Mouse (Mus musculus) neural tube, embryonic 14.5 days (tissue): ENCODE measurements at regions not wholly inside any gene's neighbourhood (a gene's known extent, or its start where the extent isn't known, plus 50 kb on each side); places are given as distances from the start of the nearest gene placed in this dataset.

ENCODE experiments used
- ATAC-seq: fragments of 200-750 bp; cut with Nextera tagmentation; 2 replicates; pipeline ENCODE4 v1.8.0; 2017; ENCODE audit warnings: low read depth, mild to moderate bottlenecking, moderate TSS enrichment, moderate library complexity
- H3K27ac ChIP-seq: fragments of 300-500 bp; sonication (generic); 2 replicates; pipeline ENCODE4 v1.5.1; 2014; ENCODE audit warnings: low read depth, mild to moderate bottlenecking, control low read depth, low read length, moderate library complexity, mixed read lengths
- H3K27me3 ChIP-seq: fragments of 300-500 bp; sonication (generic); 2 replicates; pipeline ENCODE4 v1.6.1; 2014; ENCODE audit warnings: low read length; ENCODE audit not compliant: control insufficient read depth, insufficient read depth
- H3K36me3 ChIP-seq: fragments of 300-500 bp; sonication (generic); 2 replicates; pipeline ENCODE4 v1.6.1; 2014; ENCODE audit warnings: low read length, mixed read lengths; ENCODE audit not compliant: control insufficient read depth, insufficient read depth
- H3K4me1 ChIP-seq: fragments of 300-500 bp; sonication (generic); 2 replicates; pipeline ENCODE4 v1.6.1; 2014; ENCODE audit warnings: low read length; ENCODE audit not compliant: control insufficient read depth, insufficient read depth
- H3K4me2 ChIP-seq: fragments of 300-500 bp; sonication (generic); 2 replicates; pipeline ENCODE4 v1.6.1; 2014; ENCODE audit warnings: mild to moderate bottlenecking, low read depth, low read length, control low read depth
- H3K4me3 ChIP-seq: fragments of 300-500 bp; sonication (generic); 2 replicates; pipeline ENCODE4 v1.5.1; 2014; ENCODE audit warnings: low read depth, low read length, control low read depth, mixed read lengths
- H3K9ac ChIP-seq: fragments of 300-500 bp; sonication (generic); replicated peaks from 2 replicates; pipeline ENCODE4 v1.6.1; 2014; ENCODE audit warnings: low read depth, mild to moderate bottlenecking, control low read depth, low read length, mixed read lengths
- H3K9me3 ChIP-seq: fragments of 300-500 bp; sonication (generic); 2 replicates; pipeline ENCODE4 v1.6.1; 2016; ENCODE audit warnings: low read length; ENCODE audit not compliant: control insufficient read depth
- WGBS: fragments of 180-500 bp; shearing (Covaris S2); extraction: QIAGEN DNeasy Blood & Tissue Kit; methylation state at CpG from one replicate; pipeline ENCODE4 v1.1.7; 2014; 5-methylcytosine and 5-hydroxymethylcytosine counted together

DNA sequence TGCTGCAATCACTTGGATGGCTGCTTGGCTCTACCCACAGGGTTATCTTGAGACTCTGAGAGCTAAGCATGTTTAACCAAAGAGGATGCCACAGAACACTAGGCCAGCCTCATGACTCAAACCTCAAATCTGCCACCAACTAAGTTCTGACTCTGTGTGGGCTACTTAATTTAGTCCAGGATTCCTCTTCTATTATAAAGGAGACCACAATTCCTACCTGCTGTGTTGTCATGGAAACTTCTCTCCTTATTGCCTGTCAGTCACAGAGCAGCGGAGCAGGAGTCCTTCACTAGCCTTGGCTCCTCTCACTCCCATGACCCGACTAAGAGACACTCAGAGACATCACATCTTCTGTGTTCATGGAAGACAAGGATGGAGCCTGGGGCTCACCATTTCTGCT, 348.8 kb upstream of the Myt1l start:
- ATAC-seq = no peak
- no peak overlapping the region for H3K4me2 ChIP-seq
- H3K27ac ChIP-seq = no peak overlapping the region
- H3K36me3 ChIP-seq = no peaks in the 10 kb centered on the region
- peaks cover 14% of the 10 kb centered on the region; the same call in 1 of the 2 replicates for H3K4me1 ChIP-seq
- no peaks in the 10 kb centered on the region for H3K9me3 ChIP-seq
- H3K4me3 ChIP-seq = no peak overlapping the region
- H3K9ac ChIP-seq = no peak overlapping the region
- WGBS = 21% methylated on average over 2 of the region's 2 CpGs
- no peaks in the 10 kb centered on the region for H3K27me3 ChIP-seq

DNA sequence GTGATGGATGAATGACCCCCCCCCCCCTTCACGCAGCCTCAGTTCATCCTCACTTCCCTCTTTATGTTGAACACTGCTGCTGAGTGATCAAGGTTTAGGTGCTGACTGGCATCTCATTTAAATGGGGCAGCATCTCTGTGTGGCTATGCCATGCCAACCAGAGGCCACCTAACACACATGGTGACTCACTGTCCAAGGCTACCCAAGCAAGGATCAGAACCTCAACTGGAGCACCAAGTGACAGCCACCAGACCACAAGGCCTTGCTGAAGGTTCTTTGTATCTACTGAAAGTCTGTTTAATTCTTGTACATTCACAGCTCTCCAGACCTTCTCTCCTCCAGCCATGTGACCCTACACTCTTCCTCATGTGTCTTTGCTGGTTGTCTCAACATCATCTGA, 347.6 kb upstream of the Myt1l start:
- H3K27me3 ChIP-seq = no peaks in the 10 kb centered on the region
- H3K4me2 ChIP-seq = no peak overlapping the region
- WGBS = 83% methylated on average over 1 of the region's 1 CpGs
- H3K9ac ChIP-seq = no peak overlapping the region
- no peak overlapping the region for H3K27ac ChIP-seq
- H3K4me3 ChIP-seq = no peak overlapping the region
- ATAC-seq = no peak
- H3K4me1 ChIP-seq = peaks cover 9% of the 10 kb centered on the region; the same call in 1 of the 2 replicates
- no peaks in the 10 kb centered on the region for H3K36me3 ChIP-seq
- H3K9me3 ChIP-seq = no peaks in the 10 kb centered on the region

DNA sequence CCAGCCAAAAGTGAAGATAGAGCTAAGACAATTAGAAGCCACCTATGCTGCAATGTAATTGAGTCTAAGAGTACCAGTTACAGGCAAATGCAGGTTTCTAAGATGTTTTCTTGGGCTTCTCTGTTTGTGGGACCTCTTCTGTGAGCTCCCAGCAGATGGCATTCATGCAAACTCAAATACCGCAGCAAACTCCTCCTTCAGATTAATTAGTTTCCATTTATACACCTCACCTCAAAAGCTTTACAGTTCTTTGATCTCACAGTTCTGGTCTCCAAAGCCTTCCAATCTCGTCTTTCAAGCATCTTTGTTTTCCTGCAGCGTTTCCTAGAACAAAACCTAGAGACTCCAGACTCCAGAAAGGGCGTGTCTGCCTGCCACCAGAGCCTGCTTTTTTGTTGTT, 340.6 kb upstream of the Myt1l start:
- H3K27ac ChIP-seq = no peak overlapping the region
- H3K4me2 ChIP-seq = no peak overlapping the region
- no peaks in the 10 kb centered on the region for H3K4me1 ChIP-seq
- no peak overlapping the region for H3K9ac ChIP-seq
- H3K36me3 ChIP-seq = no peaks in the 10 kb centered on the region
- H3K9me3 ChIP-seq = no peaks in the 10 kb centered on the region
- ATAC-seq = no peak
- no peaks in the 10 kb centered on the region for H3K27me3 ChIP-seq
- no peak overlapping the region for H3K4me3 ChIP-seq
- WGBS = 47% methylated on average over 4 of the region's 4 CpGs

GRCm38 (mm10) chr12:29192391-29192790, 335.8 kb upstream of the Myt1l start:
- Histone ChIP-seq H3K4me3 (no peak overlapping the region), H3K36me3 (no peaks in the 10 kb centered on the region), H3K27me3 (no peaks in the 10 kb centered on the region), H3K9me3 (no peaks in the 10 kb centered on the region), H3K27ac (no peak overlapping the region), H3K9ac (no peak overlapping the region), H3K4me1 (no peaks in the 10 kb centered on the region), H3K4me2 (no peak overlapping the region)
- WGBS = 84% methylated on average over 3 of the region's 3 CpGs
- no peak for ATAC-seq

DNA sequence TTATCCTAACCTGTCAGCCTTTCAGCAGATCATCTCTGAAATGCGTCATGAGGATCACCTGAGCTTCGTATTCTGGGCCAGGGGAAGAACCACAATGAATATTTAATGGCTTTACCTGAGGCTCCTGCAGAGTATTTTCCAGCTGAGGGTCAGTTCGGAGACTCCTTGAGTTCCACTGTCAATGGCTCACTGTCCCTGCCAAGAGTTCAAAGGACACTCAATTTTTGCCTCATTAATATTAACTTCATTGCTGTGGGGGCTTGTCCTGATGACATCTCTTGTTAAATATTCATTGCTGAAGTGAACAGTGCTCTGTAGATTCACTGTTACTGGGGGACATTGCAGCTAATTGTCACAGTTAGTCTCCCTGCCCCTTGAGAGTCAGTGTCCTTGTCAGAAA, 316.2 kb upstream of the Myt1l start:
- no peaks in the 10 kb centered on the region; the same call in 1 of the 2 replicates for H3K4me1 ChIP-seq
- no peaks in the 10 kb centered on the region for H3K9me3 ChIP-seq
- no peaks in the 10 kb centered on the region for H3K36me3 ChIP-seq
- no peak overlapping the region for H3K4me3 ChIP-seq
- H3K9ac ChIP-seq = no peak overlapping the region
- no peak overlapping the region for H3K4me2 ChIP-seq
- no peak for ATAC-seq
- H3K27ac ChIP-seq = no peak overlapping the region
- 75% methylated on average over 3 of the region's 3 CpGs for WGBS
- no peaks in the 10 kb centered on the region for H3K27me3 ChIP-seq

DNA sequence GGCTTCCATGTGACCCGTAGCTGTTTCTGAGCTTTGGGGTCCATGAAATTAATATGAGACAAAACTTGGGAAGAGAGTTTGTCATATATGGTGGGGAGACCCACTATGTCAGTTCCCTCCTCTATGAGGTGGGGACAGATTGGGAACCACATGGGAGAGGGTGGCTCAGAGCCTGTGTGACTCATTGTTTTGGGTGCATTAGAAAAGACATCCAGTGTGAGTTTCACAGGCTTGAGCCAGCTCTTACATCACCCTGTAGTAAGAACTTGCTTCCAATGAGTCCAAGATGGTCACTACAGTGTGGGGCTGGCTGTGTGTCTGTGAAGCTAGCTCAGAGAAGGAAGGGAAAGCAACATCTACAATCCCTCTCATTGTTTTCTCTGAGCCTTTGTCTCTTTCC, 314.6 kb upstream of the Myt1l start:
- Histone ChIP-seq H3K36me3 (no peaks in the 10 kb centered on the region), H3K27ac (peak overlapping the region; percentile 48; the same call in 1 of the 2 replicates), H3K4me1 (no peaks in the 10 kb centered on the region; the same call in 1 of the 2 replicates), H3K4me3 (no peak overlapping the region), H3K27me3 (no peaks in the 10 kb centered on the region), H3K9me3 (no peaks in the 10 kb centered on the region), H3K9ac (no peak overlapping the region), H3K4me2 (no peak overlapping the region)
- 80% methylated on average over 1 of the region's 1 CpGs for WGBS
- no peak for ATAC-seq

DNA sequence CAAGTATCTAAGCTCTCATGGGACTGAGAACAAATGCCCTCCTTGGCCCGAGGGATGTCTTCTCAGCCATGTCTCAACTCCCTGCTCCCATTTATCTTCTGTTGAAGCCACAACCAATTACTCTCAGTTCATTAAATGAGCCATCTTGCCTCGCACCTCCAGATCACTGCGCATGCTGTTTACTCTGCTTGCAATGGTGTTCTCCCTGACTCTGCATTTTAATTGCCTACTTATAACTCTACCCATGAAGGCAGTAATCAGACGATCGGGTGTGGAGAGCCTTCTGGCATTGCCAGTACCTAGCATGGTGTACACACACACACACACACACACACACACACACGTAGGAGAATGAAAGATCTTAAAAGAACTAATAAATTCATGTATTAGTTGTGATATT, 306.1 kb upstream of the Myt1l start:
- 24% methylated on average over 6 of the region's 6 CpGs for WGBS
- H3K9me3 ChIP-seq = no peaks in the 10 kb centered on the region
- H3K9ac ChIP-seq = no peak overlapping the region
- H3K36me3 ChIP-seq = no peaks in the 10 kb centered on the region
- no peaks in the 10 kb centered on the region for H3K4me1 ChIP-seq
- no peak overlapping the region for H3K4me3 ChIP-seq
- peak; percentile 76; the same call in 1 of the 2 replicates for ATAC-seq
- H3K27me3 ChIP-seq = no peaks in the 10 kb centered on the region
- no peak overlapping the region for H3K27ac ChIP-seq
- H3K4me2 ChIP-seq = no peak overlapping the region

DNA sequence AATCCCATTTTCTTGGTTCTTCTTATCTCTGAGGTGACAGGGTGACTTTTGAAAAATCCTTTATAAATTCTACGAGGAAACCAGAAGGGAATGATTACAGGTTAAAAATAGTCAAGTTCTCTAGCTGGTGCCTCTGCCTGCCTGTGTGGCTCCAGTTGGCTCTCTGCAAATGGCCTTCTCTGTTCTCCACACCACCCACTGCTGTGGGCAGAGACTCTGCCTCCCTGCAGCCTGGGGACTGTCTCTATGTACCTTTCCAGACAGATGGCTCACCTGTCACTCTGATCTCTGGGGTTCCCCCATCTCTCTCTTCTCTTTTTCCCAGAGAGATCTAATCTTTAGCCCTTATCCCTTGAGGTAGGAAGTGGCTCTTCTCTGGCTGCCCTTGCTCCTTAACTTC, 302.2 kb upstream of the Myt1l start:
- H3K27me3 ChIP-seq = no peaks in the 10 kb centered on the region
- no peaks in the 10 kb centered on the region for H3K4me1 ChIP-seq
- H3K36me3 ChIP-seq = no peaks in the 10 kb centered on the region
- no peak overlapping the region for H3K9ac ChIP-seq
- no peak overlapping the region for H3K27ac ChIP-seq
- ATAC-seq = no peak
- no peaks in the 10 kb centered on the region for H3K9me3 ChIP-seq
- WGBS = 68% methylated on average over 1 of the region's 1 CpGs
- H3K4me2 ChIP-seq = no peak overlapping the region
- H3K4me3 ChIP-seq = no peak overlapping the region

GRCm38 (mm10) chr12:29232492-29233447, 295.4 kb upstream of the Myt1l start:
- H3K36me3 ChIP-seq = no peaks in the 10 kb centered on the region
- H3K9me3 ChIP-seq = no peaks in the 10 kb centered on the region
- H3K9ac ChIP-seq = peak overlapping the region; percentile 26; the same call in 1 of the 2 replicates
- H3K4me3 ChIP-seq = no peak overlapping the region
- H3K27me3 ChIP-seq = no peaks in the 10 kb centered on the region
- WGBS = 20% methylated on average over 16 of the region's 16 CpGs
- peak overlapping the region; percentile 84 for H3K27ac ChIP-seq
- ATAC-seq = peak; percentile 57
- H3K4me1 ChIP-seq = peaks cover 19% of the 10 kb centered on the region
- H3K4me2 ChIP-seq = peak overlapping the region; percentile 16; the same call in 1 of the 2 replicates
